Mouse (Mus musculus): Measurements from ENCODE around the gene Pla2g4e.

The Pla2g4e gene

DNA sequence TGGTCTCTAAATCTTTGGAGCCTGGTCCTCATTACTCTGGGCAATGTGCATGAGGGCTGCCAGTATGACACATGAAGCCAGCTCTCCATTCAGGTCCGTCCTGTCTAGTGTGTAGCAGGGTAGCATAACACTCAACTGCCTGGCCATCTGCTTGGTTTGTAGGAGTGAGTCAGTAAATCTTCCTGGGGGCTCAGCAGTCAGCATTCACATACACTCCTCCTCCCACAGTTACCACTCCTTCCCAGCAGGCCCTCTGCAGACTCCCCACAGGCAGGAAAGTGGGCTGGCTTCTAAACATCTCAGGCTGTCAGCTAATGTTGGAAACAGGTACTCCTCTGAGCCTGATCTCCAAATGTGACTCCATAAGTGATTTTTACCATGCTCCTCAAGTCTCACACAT lies 121.0 kb downstream of the Pla2g4e start:
- DNase-seq (ENCODE audit: low read depth, low spot score): no peak

DNA sequence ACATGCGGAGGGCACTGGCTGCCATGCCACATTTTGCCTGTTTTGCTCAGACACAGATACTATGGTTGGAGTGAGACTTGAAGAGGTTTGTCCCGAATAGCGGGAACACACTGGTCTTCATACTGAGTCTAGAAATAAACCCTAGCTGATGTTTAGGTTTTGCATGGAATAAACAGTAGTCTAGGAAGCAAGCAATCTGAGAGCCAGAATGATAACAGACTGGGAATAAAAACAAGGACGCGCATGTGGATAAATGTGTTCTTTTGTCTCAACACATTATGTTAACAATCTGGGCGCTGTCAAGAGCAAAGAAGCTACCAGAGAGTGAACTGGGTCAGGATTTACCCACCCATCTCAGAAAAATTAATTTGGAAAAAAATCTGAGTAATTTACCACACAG lies 122.2 kb downstream of the Pla2g4e start:
- DNase-seq (ENCODE audit: low read depth, low spot score): no peak

DNA sequence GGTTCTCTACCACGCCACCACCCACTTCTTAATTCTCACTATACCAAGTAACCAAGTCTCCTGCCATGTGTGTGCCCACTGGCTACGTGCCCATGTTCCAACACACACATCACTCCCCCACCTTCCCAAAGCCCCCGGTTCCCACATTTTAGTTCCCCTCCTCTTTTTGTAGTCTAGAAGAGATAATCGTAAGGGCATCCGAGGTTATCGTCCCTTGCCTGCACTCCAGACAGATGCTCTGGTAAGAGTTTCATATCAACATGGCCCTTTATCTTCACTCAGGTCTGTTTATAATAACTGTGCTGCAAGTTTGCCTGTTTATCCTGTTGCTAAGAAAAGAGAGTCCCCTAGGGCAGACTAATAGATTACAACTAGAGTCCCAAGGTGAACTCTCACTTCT lies 127.8 kb downstream of the Pla2g4e start:
- DNase-seq (ENCODE audit: low read depth, low spot score): no peak
